In genomic region chr5:31636636-31637253, GRCm38 (mm10) we compare ENCODE assay signal across 13 mouse cellular contexts. TPM values are rescaled to one million over a fixed set of nuclear protein-coding genes. Genes with fewer than 3 reads are reported as not detected.
DNase-seq lines count a peak whose midpoint lies in the region; ATAC-seq lines count a peak whose summit lies in the region.
"Had no signal": no experiment of that assay in that cellular context is flagged by ENCODE, and none has a peak within 500 bp of the region (broad histone marks: within the 10 kb centered on the region; RNA-seq: fewer than 3 reads in every experiment).

No protein-coding gene starts in this region.

- DNase-seq in heart, postnatal 14 days = no peak
- DNase-seq in Muller cell, postnatal 12 days (ENCODE audit: inconsistent ontology term) = peak; percentile 92
- peak; percentile 12 for DNase-seq in liver
- DNase-seq in gastrocnemius, adult 18-20 months (ENCODE audit: low spot score) = no peak
- DNase-seq in gastrocnemius, postnatal 36 days = no peak
- DNase-seq in right cerebral cortex, postnatal 10 days (ENCODE audit: low spot score in 2 of 2) = no peak
- DNase-seq: cerebellum, postnatal 14 days; thymus, postnatal 25 days had no signal

- no peaks in the 10 kb centered on the region for H3K36me3 ChIP-seq in heart, embryonic 16.5 days (ENCODE audit: control insufficient read depth, insufficient read depth)

- H3K27ac ChIP-seq in heart, embryonic 16.5 days (ENCODE audit: low read length) = peak overlapping the region; percentile 71
- H3K27ac ChIP-seq: forebrain, embryonic 13.5 days; hindbrain, embryonic 10.5 days; limb, embryonic 12.5 days had no signal

- H3K4me3 ChIP-seq in heart, embryonic 16.5 days (ENCODE audit: low read length) = no peak overlapping the region
- H3K4me3 ChIP-seq: forebrain, embryonic 13.5 days; hindbrain, embryonic 10.5 days; limb, embryonic 12.5 days had no signal

- peaks cover 12% of the 10 kb centered on the region for H3K4me1 ChIP-seq in heart, embryonic 16.5 days (ENCODE audit: control insufficient read depth, insufficient read depth, low read length)
- H3K4me1 ChIP-seq: limb, embryonic 12.5 days had no signal

- no peaks in the 10 kb centered on the region for H3K9me3 ChIP-seq in heart, embryonic 16.5 days (replicated peaks; ENCODE audit: control insufficient read depth, low read length)
- H3K9me3 ChIP-seq: forebrain, embryonic 13.5 days; hindbrain, embryonic 10.5 days; limb, embryonic 12.5 days had no signal

- H3K9ac ChIP-seq in heart, embryonic 16.5 days (ENCODE audit: low read length) = peak overlapping the region; percentile 45; the same call in 1 of the 2 replicates
- H3K9ac ChIP-seq: forebrain, embryonic 13.5 days; limb, embryonic 12.5 days had no signal

- no peak for ATAC-seq in heart, embryonic 16.5 days (replicated peaks; ENCODE audit: extremely low read depth, insufficient read depth, low FRiP score)
- ATAC-seq in neutrophil, adult 5-6 weeks (ENCODE audit: extremely low read depth, insufficient number of reproducible peaks, low FRiP score, poor library complexity, severe bottlenecking) = peak; percentile 27; the same call in 1 of the 2 replicates
- ATAC-seq: forebrain, embryonic 13.5 days had no signal

- no peaks in the 10 kb centered on the region for H3K27me3 ChIP-seq in heart, embryonic 16.5 days (ENCODE audit: control insufficient read depth, insufficient read depth, low read length)
- H3K27me3 ChIP-seq: forebrain, embryonic 13.5 days; limb, embryonic 12.5 days had no signal

- no peak overlapping the region for H3K4me2 ChIP-seq in heart, embryonic 16.5 days (ENCODE audit: low read depth, low read length)
- H3K4me2 ChIP-seq: forebrain, embryonic 13.5 days; limb, embryonic 12.5 days had no signal

- 34% methylated on average over 9 of the region's 9 CpGs for WGBS in heart, embryonic 16.5 days

- intact Hi-C loops in heart, postnatal 14 days (cut with DNase I) = no loop called here
- intact Hi-C loops in gastrocnemius, postnatal 36 days (cut with DNase I) = no loop called here

RNA-seq across cellular contexts. Expression of gene Mrpl33, which starts 40.0 kb away (rescaled TPM):
- 382 and 409 TPM in 2 replicates for polyA plus RNA-seq in heart, embryonic 16.5 days (2015; fragmentation: Nextera tagmentation; extraction: Ambion mirVana)
- total RNA-seq in heart, postnatal 14 days (2021) = 100 to 1,000 TPM; 280 to 291 TPM
- 244 and 247 TPM in 2 replicates for total RNA-seq in neutrophil, adult 5-6 weeks (2017)
- total RNA-seq in gastrocnemius, adult 18-20 months (2021) = 100 to 1,000 TPM; 269 to 270 TPM
- 100 to 1,000 TPM; 233 to 261 TPM for total RNA-seq in gastrocnemius, postnatal 36 days (2021)

Comparison
In these comparisons a context has a peak if more than half of its experiments do, and no peak if none do; other contexts are left out.
1. DNase-seq: peak in Muller cell, postnatal 12 days (single experiment) and liver (single experiment); none in heart, postnatal 14 days (0 of 2), gastrocnemius, adult 18-20 months (single experiment), gastrocnemius, postnatal 36 days (0 of 2) and right cerebral cortex, postnatal 10 days (0 of 2).